Mouse (Mus musculus) MEL (cell line): ENCODE data around the gene Cd47. TPM values are rescaled to one million over a fixed set of nuclear protein-coding genes. Genes with fewer than 3 reads are reported as not detected.
A peak's percentile ranks its signal among the peaks of the same experiment; 100 is the strongest.

Experiments used
- DNase-seq: peaks from one replicate; pipeline ENCODE4 v3.0.0; 2011; ENCODE audit warnings: low read depth, low spot score
- H3K27ac ChIP-seq: 2 replicates; pipeline ENCODE4 v1.5.1; 2012; ENCODE audit warnings: low read depth, mild to moderate bottlenecking, control low read depth, low read length, moderate library complexity; ENCODE audit not compliant: control insufficient read depth
- H3K27me3 ChIP-seq, 2 experiments: fragments of 150-350 bp in 1 of 2; sonication (generic) in 1 of 2; 2 replicates each; pipeline ENCODE4 v1.6.1; 2012; ENCODE audit warnings: low read length in 2 of 2, mild to moderate bottlenecking in 2 of 2, improper control_type of control experiment in 1 of 2, moderate library complexity in 1 of 2; ENCODE audit not compliant: insufficient read depth in 2 of 2, control insufficient read depth in 1 of 2
- H3K36me3 ChIP-seq, 2 experiments: 2 replicates each; pipeline ENCODE4 v1.6.1; 2012 to 2014; ENCODE audit warnings: low read length in 2 of 2, improper control_type of control experiment in 1 of 2, inconsistent platforms in 1 of 2, mild to moderate bottlenecking in 1 of 2; ENCODE audit not compliant: insufficient read depth in 2 of 2, control insufficient read depth in 1 of 2
- H3K4me1 ChIP-seq, 2 experiments: fragments of 150-350 bp in 1 of 2; sonication (generic) in 1 of 2; 2 replicates each; pipeline ENCODE4 v1.6.1; 2012; ENCODE audit warnings: low read length in 2 of 2, improper control_type of control experiment in 1 of 2, mild to moderate bottlenecking in 1 of 2; ENCODE audit not compliant: insufficient read depth in 2 of 2, control insufficient read depth in 1 of 2
- H3K4me3 ChIP-seq, 2 experiments: fragments of 150-350 bp in 1 of 2; sonication (generic) in 1 of 2; 2 replicates each; pipeline ENCODE4 v1.5.1; 2012; ENCODE audit warnings: low read depth in 2 of 2, low read length in 2 of 2, mild to moderate bottlenecking in 2 of 2, moderate library complexity in 2 of 2, control low read depth in 1 of 2, improper control_type of control experiment in 1 of 2; ENCODE audit not compliant: control insufficient read depth in 1 of 2, insufficient read depth in 1 of 2
- H3K79me2 ChIP-seq: 2 replicates; pipeline ENCODE4 v1.6.1; 2012; ENCODE audit warnings: mild to moderate bottlenecking, low read length, moderate library complexity; ENCODE audit not compliant: control insufficient read depth, poor library complexity, insufficient read depth
- H3K9ac ChIP-seq: 2 replicates; pipeline ENCODE4 v1.6.1; 2012; ENCODE audit warnings: low read depth, mild to moderate bottlenecking, control low read depth, low read length, moderate library complexity; ENCODE audit not compliant: control insufficient read depth, poor library complexity, severe bottlenecking
- H3K9me3 ChIP-seq: fragments of 150-350 bp; sonication (generic); replicated peaks from 2 replicates; pipeline ENCODE4 v1.6.1; 2012; ENCODE audit warnings: mild to moderate bottlenecking, low read length, improper control_type of control experiment, moderate library complexity; ENCODE audit not compliant: insufficient read depth
- BHLHE40 ChIP-seq: IDR thresholded peaks from 2 replicates; pipeline ENCODE4 v1.6.1; 2012; ENCODE audit warnings: low read depth, mild to moderate bottlenecking, inconsistent platforms, low read length, improper control_type of control experiment, borderline replicate concordance
- CHD1 ChIP-seq: IDR thresholded peaks from 2 replicates; pipeline ENCODE4 v1.6.1; 2012; ENCODE audit warnings: low read depth, mild to moderate bottlenecking, inconsistent platforms, low read length, improper control_type of control experiment
- CHD2 ChIP-seq: IDR thresholded peaks from 2 replicates; pipeline ENCODE4 v1.6.1; 2011; ENCODE audit warnings: low read length, improper control_type of control experiment
- CTCF ChIP-seq, 3 experiments: IDR thresholded peaks in 2 of 3; conservative IDR thresholded peaks in 1 of 3; 2 replicates each; pipeline ENCODE4 v1.5.1; 2011 to 2012; ENCODE audit warnings: low read length in 3 of 3, low read depth in 2 of 3, mild to moderate bottlenecking in 2 of 3, improper control_type of control experiment in 1 of 3, inconsistent platforms in 1 of 3, mixed read lengths in 1 of 3, moderate library complexity in 1 of 3; ENCODE audit not compliant: control insufficient read depth in 1 of 3, insufficient read depth in 1 of 3, poor library complexity in 1 of 3, severe bottlenecking in 1 of 3
- ELF1 ChIP-seq: IDR thresholded peaks from 2 replicates; pipeline ENCODE4 v1.6.1; 2014; ENCODE audit warnings: low read depth, mild to moderate bottlenecking, inconsistent platforms, low read length, improper control_type of control experiment, moderate library complexity
- ETS1 ChIP-seq: IDR thresholded peaks from 2 replicates; pipeline ENCODE4 v1.6.1; 2012; ENCODE audit warnings: low read depth, mild to moderate bottlenecking, inconsistent platforms, low read length, improper control_type of control experiment, moderate library complexity
- GATA1 ChIP-seq: IDR thresholded peaks from 2 replicates; pipeline ENCODE4 v1.6.1; 2011; ENCODE audit warnings: low read depth, low read length, improper control_type of control experiment
- HCFC1 ChIP-seq: IDR thresholded peaks from 2 replicates; pipeline ENCODE4 v1.6.1; 2012; ENCODE audit warnings: low read depth, mild to moderate bottlenecking, inconsistent platforms, low read length, improper control_type of control experiment, moderate library complexity
- MAFK ChIP-seq: IDR thresholded peaks from 2 replicates; pipeline ENCODE4 v1.6.1; 2011; ENCODE audit warnings: low read depth, mild to moderate bottlenecking, low read length, improper control_type of control experiment, borderline replicate concordance
- MAX ChIP-seq: IDR thresholded peaks from 2 replicates; pipeline ENCODE4 v1.6.1; 2011; ENCODE audit warnings: low read length, improper control_type of control experiment
- MXI1 ChIP-seq: IDR thresholded peaks from 2 replicates; pipeline ENCODE4 v1.6.1; 2011; ENCODE audit warnings: mild to moderate bottlenecking, low read depth, low read length, improper control_type of control experiment
- MYB ChIP-seq: IDR thresholded peaks from 2 replicates; pipeline ENCODE4 v1.6.1; 2011; ENCODE audit warnings: mild to moderate bottlenecking, low read depth, low read length, improper control_type of control experiment
- NELFE ChIP-seq: IDR thresholded peaks from 2 replicates; pipeline ENCODE4 v1.6.1; 2011; ENCODE audit warnings: low read depth, low read length, improper control_type of control experiment
- NRF1 ChIP-seq: IDR thresholded peaks from 2 replicates; pipeline ENCODE4 v1.6.1; 2014; ENCODE audit warnings: low read depth, mild to moderate bottlenecking, inconsistent platforms, low read length, improper control_type of control experiment, moderate library complexity; ENCODE audit not compliant: poor library complexity, insufficient read depth, severe bottlenecking
- POLR2A ChIP-seq, 2 experiments: IDR thresholded peaks; 2 replicates each; pipeline ENCODE4 v1.6.1; 2011 to 2012; ENCODE audit warnings: low read length in 2 of 2, mild to moderate bottlenecking in 2 of 2, control low read depth in 1 of 2, improper control_type of control experiment in 1 of 2, low read depth in 1 of 2, moderate library complexity in 1 of 2; ENCODE audit not compliant: control insufficient read depth in 1 of 2, insufficient read depth in 1 of 2, poor library complexity in 1 of 2
- POLR2AphosphoS2 ChIP-seq: IDR thresholded peaks from 2 replicates; pipeline ENCODE4 v1.6.1; 2011; ENCODE audit warnings: low read length, improper control_type of control experiment
- POLR2AphosphoS5 ChIP-seq: IDR thresholded peaks from 2 replicates; pipeline ENCODE4 v1.6.1; 2012; ENCODE audit warnings: low read depth, borderline replicate concordance, mild to moderate bottlenecking, inconsistent platforms, low read length, moderate library complexity, mixed read lengths
- RAD21 ChIP-seq: IDR thresholded peaks from 2 replicates; pipeline ENCODE4 v1.6.1; 2011; ENCODE audit warnings: mild to moderate bottlenecking, low read depth, low read length, improper control_type of control experiment
- SIN3A ChIP-seq: IDR thresholded peaks from 2 replicates; pipeline ENCODE4 v1.6.1; 2012; ENCODE audit warnings: low read length, improper control_type of control experiment, inconsistent platforms
- SMC3 ChIP-seq: IDR thresholded peaks from 2 replicates; pipeline ENCODE4 v1.6.1; 2011; ENCODE audit warnings: low read depth, low read length, improper control_type of control experiment
- TAL1 ChIP-seq: IDR thresholded peaks from 2 replicates; pipeline ENCODE4 v1.6.1; 2012; ENCODE audit warnings: mild to moderate bottlenecking, inconsistent platforms, low read length, moderate library complexity, mixed read lengths
- TBP ChIP-seq: IDR thresholded peaks from 2 replicates; pipeline ENCODE4 v1.8.0; 2011; ENCODE audit warnings: low read depth, low read length, improper control_type of control experiment
- TCF12 ChIP-seq: IDR thresholded peaks from 2 replicates; pipeline ENCODE4 v1.6.1; 2014; ENCODE audit warnings: low read depth, mild to moderate bottlenecking, inconsistent platforms, low read length, improper control_type of control experiment, moderate library complexity
- UBTF ChIP-seq: IDR thresholded peaks from 2 replicates; pipeline ENCODE4 v1.6.1; 2012; ENCODE audit warnings: low read depth, mild to moderate bottlenecking, inconsistent platforms, low read length, improper control_type of control experiment, moderate library complexity, borderline replicate concordance; ENCODE audit not compliant: insufficient read depth
- ZKSCAN1 ChIP-seq: IDR thresholded peaks from 2 replicates; pipeline ENCODE4 v1.6.1; 2012; ENCODE audit warnings: low read depth, mild to moderate bottlenecking, inconsistent platforms, low read length, improper control_type of control experiment, moderate library complexity
- ZMIZ1 ChIP-seq: IDR thresholded peaks from 2 replicates; pipeline ENCODE4 v1.6.1; 2012; ENCODE audit warnings: low read depth, mild to moderate bottlenecking, inconsistent platforms, low read length, improper control_type of control experiment, moderate library complexity
- polyA plus RNA-seq, 2 experiments: library from polyadenylated mRNA; stranded (reverse) in 1 of 2; unstranded in 1 of 2; fragments of >175 nt in 1 of 2; fragments of >200 nt in 1 of 2; gene quantifications; 2 replicates each; pipeline versions ENCODE4 v1.2.1 to v1.2.4; 2012; ENCODE audit warnings: low replicate concordance in 2 of 2, low read depth in 1 of 2; ENCODE audit not compliant: insufficient read length in 2 of 2, insufficient read depth in 1 of 2, missing spikeins in 1 of 2
- total RNA-seq: library from RNA; depleted of rRNA; stranded (reverse); fragments of 300-350 nt; gene quantifications from 2 replicates; pipeline ENCODE4 v1.2.3, GENCODE M21; 2012

The Cd47 gene
- total and polyA plus RNA-seq, 3 experiments, result 45.9 to 57.5 (median 51.7) TPM

DNA sequence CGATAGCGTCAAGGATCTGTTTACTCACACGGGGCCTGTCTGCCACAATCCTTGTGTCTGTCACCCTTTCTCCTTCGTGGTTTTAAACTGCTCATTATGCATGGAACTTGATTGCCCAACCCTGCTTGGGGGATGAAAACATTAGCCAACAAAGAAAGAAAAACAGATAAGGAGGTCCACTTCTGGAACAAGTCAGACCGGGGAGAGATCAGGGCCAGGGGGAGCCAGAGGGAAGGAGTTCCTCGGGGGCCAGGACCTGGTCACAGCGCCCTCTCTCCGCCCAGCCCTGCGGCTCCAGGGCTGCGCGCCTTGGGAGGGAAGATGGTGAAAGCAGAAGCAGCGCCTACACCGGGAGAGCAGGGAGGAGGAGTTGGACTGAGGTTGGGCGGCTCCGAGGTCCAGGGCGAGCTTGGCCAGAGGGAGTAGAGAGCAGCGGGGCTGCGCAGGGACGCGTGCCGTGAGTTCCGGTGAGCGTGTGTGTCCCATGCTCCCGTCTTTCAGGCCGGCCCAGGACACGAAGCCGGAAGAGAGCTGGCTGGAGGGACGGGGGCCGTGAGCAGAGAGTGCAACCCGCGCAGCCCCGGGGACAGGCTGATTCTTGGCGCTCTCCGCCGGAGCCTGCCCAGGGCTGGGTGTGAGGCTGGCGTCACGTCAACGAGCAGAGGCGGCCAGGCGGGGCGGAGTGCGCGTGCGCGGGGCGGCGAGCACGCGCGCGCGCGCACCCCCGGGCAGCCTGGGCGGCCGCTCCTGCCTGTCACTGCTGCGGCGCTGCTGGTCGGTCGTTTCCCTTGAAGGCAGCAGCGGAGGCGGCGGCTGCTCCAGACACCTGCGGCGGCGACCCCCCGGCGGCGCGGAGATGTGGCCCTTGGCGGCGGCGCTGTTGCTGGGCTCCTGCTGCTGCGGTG is 54.9 kb downstream of the Cd47 start:
- no peaks in the 10 kb centered on the region for H3K27me3 ChIP-seq
- peak overlapping the region; percentile 89 for H3K9ac ChIP-seq
- peaks cover 38% of the 10 kb centered on the region for H3K79me2 ChIP-seq
- peak; percentile 92 for DNase-seq
- H3K36me3 ChIP-seq, result peaks cover 0 to 38% of the 10 kb centered on the region in 2 experiments; a peak in 2 of 4 replicates
- H3K4me1 ChIP-seq, result peaks cover 15 to 26% of the 10 kb centered on the region in 2 experiments
- peak overlapping the region; percentile 77 to 85 for H3K4me3 ChIP-seq
- peak overlapping the region; percentile 95 for H3K27ac ChIP-seq
- TF ChIP-seq CHD2 (no peak), UBTF (no peak; the same call in 1 of the 2 replicates), NELFE (peak; percentile 74), TCF12 (peak; percentile 33), HCFC1 (peak; percentile 60), MAFK (no peak), BHLHE40 (peak; percentile 24; the same call in 1 of the 2 replicates), POLR2AphosphoS2 (peak; percentile 65; the same call in 1 of the 2 replicates), ELF1 (peak; percentile 75; the same call in 1 of the 2 replicates), TAL1 (no peak), NRF1 (peak; percentile 76), ETS1 (peak; percentile 39; the same call in 1 of the 2 replicates), RAD21 (no peak; the same call in 1 of the 2 replicates), SMC3 (0 out of 2 replicates have a peak, but pooled peaks have one; percentile 1), MYB (no peak), GATA1 (peak; percentile 8; the same call in 1 of the 2 replicates), POLR2A (IDR thresholded peaks at IDR 0.05; ENCODE audit: control insufficient read depth in 1 of 2, insufficient read depth in 1 of 2, low read depth in 1 of 2, low read length in 2 of 2, poor library complexity in 1 of 2) (peak; percentile 80 to 91; a peak in 3 of 4 replicates), ZMIZ1 (peak; percentile 59), POLR2AphosphoS5 (peak; percentile 94), ZKSCAN1 (no peak), CTCF (IDR thresholded peaks at IDR 0.05 in 2 of 3, conservative IDR thresholded peaks at IDR 0.05 in 1 of 3; ENCODE audit: control insufficient read depth in 1 of 3, insufficient read depth in 1 of 3, low read depth in 2 of 3, low read length in 3 of 3, poor library complexity in 1 of 3, severe bottlenecking in 1 of 3) (peak in 2 of 3 experiments; percentile 45 to 49; a peak in 5 of 6 replicates), CHD1 (0 out of 2 replicates have a peak, but pooled peaks have one; percentile 18), MXI1 (peak; percentile 58; the same call in 1 of the 2 replicates), MAX (peak; percentile 71), TBP (peak; percentile 54; the same call in 1 of the 2 replicates), SIN3A (peak; percentile 32; the same call in 1 of the 2 replicates)
- H3K9me3 ChIP-seq, result no peaks in the 10 kb centered on the region
